Mouse (Mus musculus): ENCODE measurements around the gene Mrc1.
"Not testable (repeated sequence)": the region's sequence is repeated elsewhere in the genome, so short reads cannot be mapped to it uniquely, and the experiment has no call there.

The Mrc1 gene

DNA sequence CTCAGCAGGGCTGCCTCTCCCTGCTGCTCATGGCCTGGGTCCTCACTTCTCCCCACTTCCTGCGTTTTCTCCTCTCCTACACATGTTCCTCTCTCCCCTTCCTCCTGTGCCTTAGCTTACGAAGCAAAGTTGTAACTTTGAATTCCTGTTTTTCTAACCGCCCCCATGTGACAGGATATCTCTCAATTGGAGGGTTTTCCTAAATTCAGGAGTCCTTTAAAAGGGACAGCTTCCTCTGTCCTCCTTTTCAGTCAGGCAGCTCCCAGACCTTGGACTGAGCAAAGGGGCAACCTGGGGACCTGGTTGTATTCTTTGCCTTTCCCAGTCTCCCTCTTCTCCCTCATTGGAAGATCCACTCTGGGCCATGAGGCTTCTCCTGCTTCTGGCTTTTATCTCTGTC lies at the start of gene Mrc1:
Mrc1 (plus strand) TSS at position 244 of the 400 bp plus-strand sequence.
- no peak for DNase-seq (ENCODE audit: low spot score)

- DNase-seq (ENCODE audit: low spot score), result no peak
These were observed 44.8 kb upstream of the Mrc1 start for GRCm38 (mm10) chr2:14184375-14184774.

- no peak for DNase-seq (ENCODE audit: low spot score)
These were observed 38.5 kb upstream of the Mrc1 start for GRCm38 (mm10) chr2:14190684-14191083.

GRCm38 (mm10) chr2:14191601-14192000 lies 37.6 kb upstream of the Mrc1 start:
- no peak for DNase-seq (ENCODE audit: low spot score)

GRCm38 (mm10) chr2:14192046-14192445 lies 37.1 kb upstream of the Mrc1 start:
- DNase-seq (ENCODE audit: low spot score), result no peak

DNA sequence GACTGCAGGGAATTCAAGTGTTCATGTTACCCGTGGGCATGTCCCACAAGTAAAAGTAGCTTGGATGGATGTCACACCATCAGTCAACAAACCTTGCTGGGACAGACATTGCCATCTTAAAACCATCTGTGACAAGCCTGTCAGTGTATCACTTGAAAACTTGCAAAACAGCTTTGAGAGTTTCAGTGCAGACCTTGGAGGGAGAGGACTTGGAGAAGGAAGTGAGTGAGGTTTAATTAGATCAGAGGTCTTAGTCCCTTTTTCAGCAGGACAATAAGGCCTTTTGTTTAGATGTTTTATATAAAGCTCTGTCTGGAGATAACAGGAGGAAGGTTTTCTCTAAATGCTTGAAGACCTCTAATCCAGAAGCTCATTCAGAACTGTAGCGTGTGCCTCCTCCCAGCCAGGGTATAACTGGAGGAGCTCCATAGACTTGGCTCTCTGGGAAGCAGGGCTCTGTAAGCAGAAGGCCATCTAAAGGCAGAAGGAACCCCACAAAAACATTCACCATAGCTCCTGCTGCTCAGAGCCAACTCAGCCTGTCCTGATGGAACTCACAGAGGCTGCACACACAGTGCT lies 30.8 kb upstream of the Mrc1 start:
- not testable (repeated sequence) for DNase-seq (ENCODE audit: low spot score)

GRCm38 (mm10) chr2:14199621-14200020 lies 29.6 kb upstream of the Mrc1 start:
- peak; percentile 7 for DNase-seq (ENCODE audit: low spot score)

- DNase-seq (ENCODE audit: low spot score), result not testable (repeated sequence)
These were observed 28.2 kb upstream of the Mrc1 start for GRCm38 (mm10) chr2:14200879-14201445.

GRCm38 (mm10) chr2:14204308-14204707 lies 24.9 kb upstream of the Mrc1 start:
- no peak for DNase-seq (ENCODE audit: low spot score)

- DNase-seq (ENCODE audit: low spot score), result no peak
These were observed 22.4 kb upstream of the Mrc1 start for GRCm38 (mm10) chr2:14206798-14207197.

DNA sequence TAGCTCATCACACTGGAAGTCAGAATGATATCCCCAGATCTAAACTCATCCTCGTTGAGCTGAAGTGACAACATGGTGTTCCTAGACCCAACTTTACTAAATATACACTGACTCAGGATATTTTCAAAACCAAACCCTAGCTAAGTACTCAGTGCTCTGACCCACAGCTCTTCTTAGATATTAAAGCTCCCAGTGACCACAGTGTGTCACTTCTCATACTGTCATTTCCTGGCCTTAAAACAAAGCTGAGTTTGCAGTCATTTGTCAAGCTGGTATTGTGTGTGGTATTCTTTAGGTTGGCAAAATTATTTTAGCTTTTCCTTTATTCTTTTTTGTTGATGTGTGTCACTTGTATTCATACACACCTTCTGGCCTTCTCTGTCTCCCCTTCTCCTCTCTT lies 18.5 kb upstream of the Mrc1 start:
- DNase-seq (ENCODE audit: low spot score), result no peak

GRCm38 (mm10) chr2:14211606-14212005 lies 17.6 kb upstream of the Mrc1 start:
- no peak for DNase-seq (ENCODE audit: low spot score)

- DNase-seq (ENCODE audit: low spot score), result no peak
These were observed 14.4 kb upstream of the Mrc1 start for GRCm38 (mm10) chr2:14214764-14215163.

DNA sequence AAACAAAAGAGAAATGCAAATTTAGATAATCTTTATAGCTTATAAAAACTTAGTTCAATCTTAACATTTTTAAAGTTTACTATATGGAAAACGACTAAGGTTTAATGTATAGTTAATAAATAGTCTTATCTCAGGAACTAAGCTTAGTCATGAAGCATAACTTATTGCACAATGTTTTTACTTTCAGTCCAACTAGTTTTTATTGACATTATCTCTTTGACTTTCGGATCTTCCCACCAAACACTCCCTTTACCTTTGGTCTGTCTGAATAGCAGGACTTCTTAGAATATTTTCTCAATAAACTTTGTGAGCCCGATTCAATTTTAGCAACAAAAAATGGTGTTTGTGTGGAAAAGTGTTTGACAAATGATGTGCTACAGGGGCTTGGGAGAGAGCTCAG lies 12.5 kb upstream of the Mrc1 start:
- DNase-seq (ENCODE audit: low spot score), result no peak

DNA sequence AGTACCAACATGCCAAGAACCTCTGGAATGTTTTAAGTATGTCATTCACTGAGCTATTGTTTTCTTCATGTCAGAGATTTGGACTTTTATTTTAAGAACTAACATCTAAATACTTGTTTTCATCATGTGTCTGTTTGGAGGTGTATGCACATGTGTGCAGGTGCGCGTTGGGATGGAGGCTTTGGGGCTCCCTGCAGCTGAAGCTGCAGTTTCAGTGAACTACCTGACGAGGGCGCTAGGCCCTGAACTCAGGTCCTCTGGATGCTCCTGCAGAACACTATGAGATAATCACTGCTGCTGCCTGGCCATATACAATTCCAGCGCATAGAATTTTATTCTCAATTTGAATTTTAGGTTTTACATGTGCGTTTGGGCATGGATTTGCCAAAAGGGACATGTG lies 11.1 kb upstream of the Mrc1 start:
- peak; percentile 39 for DNase-seq (ENCODE audit: low spot score)

DNA sequence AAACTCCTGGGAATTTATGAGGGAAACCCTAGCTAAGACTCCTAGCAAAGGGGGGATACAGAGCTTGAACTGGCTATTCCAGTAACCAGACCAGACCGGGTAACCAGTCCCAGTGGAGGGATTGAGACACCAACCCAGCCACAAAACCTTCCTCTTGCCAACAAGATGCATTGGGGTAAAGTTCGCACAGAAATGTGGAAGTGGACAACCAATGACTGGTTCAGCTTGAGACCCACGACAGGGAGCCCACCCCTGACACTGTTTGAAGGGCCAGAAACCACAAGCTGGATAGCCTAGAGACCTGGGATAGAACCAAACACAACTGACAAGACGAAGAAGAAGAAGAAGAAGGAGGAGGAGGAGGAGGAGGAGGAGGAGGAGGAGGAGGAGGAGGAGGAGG lies 4.8 kb upstream of the Mrc1 start:
- DNase-seq (ENCODE audit: low spot score), result no peak

DNA sequence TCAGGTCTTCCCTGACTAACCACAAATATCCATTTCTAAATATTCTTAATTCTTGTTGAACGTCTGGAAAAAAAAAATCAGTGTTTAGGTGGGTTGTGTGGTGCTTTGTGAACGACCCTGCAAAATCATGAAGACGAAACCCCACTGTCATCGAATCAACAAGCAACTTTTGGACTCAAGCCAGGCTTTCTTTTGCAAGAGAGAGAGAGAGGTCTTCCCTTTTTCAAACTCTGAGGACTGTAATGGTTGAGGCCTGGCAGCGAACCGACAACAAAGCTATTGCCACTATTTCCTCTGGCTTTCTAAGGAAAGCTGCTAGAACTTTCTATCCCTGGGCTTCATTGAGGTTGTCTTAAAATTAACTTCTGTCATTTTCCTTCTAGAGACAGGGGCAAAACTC lies 697 bp upstream of the Mrc1 start:
- no peak for DNase-seq (ENCODE audit: low spot score)

DNA sequence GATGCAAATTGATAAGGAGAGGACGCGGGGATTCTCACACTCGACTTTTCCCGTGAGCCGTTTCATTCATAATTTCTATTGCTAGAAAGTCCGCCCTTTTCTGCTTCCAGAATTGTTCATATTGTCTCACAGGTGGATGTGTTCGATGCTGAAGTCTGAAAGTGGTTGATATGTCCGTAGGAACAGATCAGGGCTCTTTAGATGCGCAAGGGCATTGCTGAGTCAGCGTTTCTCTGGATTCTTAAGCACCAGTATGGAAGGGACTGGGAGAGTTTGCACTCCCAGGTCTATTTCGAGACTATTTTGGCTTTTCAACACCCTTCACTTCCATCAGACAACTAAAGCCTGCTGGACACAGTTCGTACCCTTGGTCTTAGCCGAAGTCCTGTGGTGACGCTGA lies 787 bp downstream of the Mrc1 start:
- DNase-seq (ENCODE audit: low spot score), result no peak

DNA sequence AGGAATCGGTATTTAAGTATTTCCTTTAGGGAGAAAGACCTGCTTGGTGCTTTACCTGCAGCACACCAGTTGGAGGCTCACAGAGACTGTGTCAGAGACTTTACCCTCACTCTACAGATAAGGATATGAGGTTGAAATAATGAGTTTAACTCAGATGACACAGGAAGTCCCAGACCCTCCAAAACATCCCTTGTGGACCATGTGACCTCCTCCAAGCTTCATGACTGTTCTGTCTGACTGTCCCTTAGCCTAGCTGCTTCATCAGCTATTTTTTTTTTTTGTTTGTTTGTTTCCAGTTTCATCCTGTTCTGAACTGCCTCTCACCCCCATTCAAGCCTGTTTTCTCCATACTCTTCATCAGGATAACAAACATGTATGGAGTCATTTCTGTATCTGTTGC lies 3.7 kb downstream of the Mrc1 start:
- no peak for DNase-seq (ENCODE audit: low spot score)

GRCm38 (mm10) chr2:14233983-14234382 lies 4.8 kb downstream of the Mrc1 start:
- no peak for DNase-seq (ENCODE audit: low spot score)

GRCm38 (mm10) chr2:14235319-14235718 lies 6.1 kb downstream of the Mrc1 start:
- DNase-seq (ENCODE audit: low spot score), result no peak

GRCm38 (mm10) chr2:14236920-14237319 lies 7.7 kb downstream of the Mrc1 start:
- DNase-seq (ENCODE audit: low spot score), result no peak

GRCm38 (mm10) chr2:14237723-14238122 lies 8.5 kb downstream of the Mrc1 start:
- DNase-seq (ENCODE audit: low spot score), result no peak

- peak; percentile 39 for DNase-seq (ENCODE audit: low spot score)
These were observed 10.0 kb downstream of the Mrc1 start for GRCm38 (mm10) chr2:14239151-14239550.
